Mouse (Mus musculus) fibroblast of lung, adult 2 months (primary cell): Measurements from ENCODE around the gene Pgr15l.

Experiments
- DNase-seq: peaks from one replicate; pipeline ENCODE4 v3.0.0-alpha.2; 2011; ENCODE audit warnings: low read depth

The Pgr15l gene

GRCm38 (mm10) chrX:97072369-97072768, at the start of gene Pgr15l:
TSS of gene Pgr15l (plus strand) at chrX:97072596.
- no peak for DNase-seq

GRCm38 (mm10) chrX:97027540-97027939, 44.9 kb upstream of the Pgr15l start:
- no peak for DNase-seq

- DNase-seq, result no peak
These were observed 2.6 kb upstream of the Pgr15l start for GRCm38 (mm10) chrX:97069816-97070215.
